Mouse (Mus musculus): ENCODE results near the gene Ube2u. TPM values are rescaled to one million over a fixed set of nuclear protein-coding genes. Genes with fewer than 3 reads are reported as not detected.
A peak's percentile ranks its signal among the peaks of the same experiment; 100 is the strongest.

Gene Ube2u
- polyA plus RNA-seq, 1 experiment = 0.18 TPM

DNA sequence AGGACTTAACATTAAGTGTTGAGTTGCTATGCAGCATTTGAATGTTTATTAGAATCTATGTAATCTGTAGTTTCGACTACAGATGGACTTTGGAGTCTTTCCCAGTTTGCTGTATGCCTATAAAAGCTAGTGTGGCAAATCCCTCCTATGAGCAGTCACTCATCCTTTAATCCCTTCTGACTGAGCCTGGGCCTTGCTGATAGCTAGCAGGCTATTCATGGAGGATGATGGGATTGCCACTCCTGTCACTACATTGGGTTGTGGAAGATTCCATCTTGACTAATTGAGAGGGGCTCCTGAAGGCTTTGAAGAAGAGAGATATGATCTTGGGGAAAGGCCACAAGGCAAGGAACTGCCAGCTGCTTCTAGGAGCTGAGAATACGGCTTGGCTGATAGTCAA is 74.6 kb downstream of the Ube2u start:
- TF ChIP-seq POLR2A (IDR thresholded peaks at IDR 0.05; ENCODE audit: borderline replicate concordance, extremely low read depth, insufficient read depth, insufficient read length, poor library complexity, severe bottlenecking) = no peak
- no peak for TF ChIP-seq CTCF (IDR thresholded peaks at IDR 0.05; ENCODE audit: borderline replicate concordance, extremely low read depth, insufficient read depth, insufficient read length)
- peak; percentile 51 for DNase-seq (ENCODE audit: low read depth)

DNA sequence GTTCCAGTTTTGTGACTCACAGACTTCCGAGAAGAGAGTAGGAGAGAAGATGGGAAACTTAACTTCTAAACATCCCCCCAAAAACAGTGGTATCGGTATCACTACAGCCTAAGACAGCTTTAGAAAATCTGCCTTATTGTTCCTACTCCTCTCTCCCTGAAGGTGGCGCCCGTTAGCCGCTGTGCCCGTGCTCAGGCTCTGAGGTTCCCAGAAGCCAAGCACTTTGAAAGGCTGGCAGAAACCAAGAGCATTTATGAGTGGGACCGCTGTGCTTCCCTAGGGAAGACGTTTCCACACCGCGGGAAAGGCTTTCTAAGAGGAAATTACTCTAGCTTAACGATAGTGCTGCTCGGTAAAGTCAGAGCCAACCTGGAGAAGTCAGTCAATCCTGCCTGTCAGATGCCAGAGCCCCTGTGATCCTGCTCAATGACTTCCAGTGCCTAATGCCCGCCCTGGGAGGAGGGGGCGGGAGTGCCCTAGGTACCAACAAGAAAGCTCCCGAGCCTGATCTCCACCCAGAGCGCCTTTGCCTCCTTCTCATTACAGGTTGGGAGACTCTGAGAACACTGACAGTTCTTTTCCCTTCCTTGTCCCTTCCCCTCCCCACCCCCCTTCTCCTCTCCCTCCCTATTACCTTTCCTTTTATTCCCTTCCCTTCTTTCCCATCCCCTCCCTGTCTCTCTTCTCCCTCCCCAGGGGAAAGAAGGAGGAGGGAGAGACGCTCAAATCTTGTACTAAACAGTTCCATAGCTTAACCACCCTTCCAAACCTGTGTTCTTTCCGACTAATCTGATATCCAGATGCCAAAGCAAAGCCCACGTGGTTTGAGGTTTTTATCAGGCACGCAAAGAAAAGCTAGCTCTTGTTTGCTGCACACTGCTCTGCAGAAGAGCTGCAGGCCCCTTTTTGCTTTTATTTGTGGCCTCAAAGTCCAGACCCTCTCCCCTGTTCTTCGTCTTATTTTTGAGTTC is 109.9 kb downstream of the Ube2u start:
- TF ChIP-seq CTCF (IDR thresholded peaks at IDR 0.05; ENCODE audit: borderline replicate concordance, extremely low read depth, insufficient read depth, insufficient read length) (peak; percentile 93), POLR2A (IDR thresholded peaks at IDR 0.05; ENCODE audit: borderline replicate concordance, extremely low read depth, insufficient read depth, insufficient read length, poor library complexity, severe bottlenecking) (no peak)
- peak; percentile 95 for DNase-seq (ENCODE audit: low read depth)

DNA sequence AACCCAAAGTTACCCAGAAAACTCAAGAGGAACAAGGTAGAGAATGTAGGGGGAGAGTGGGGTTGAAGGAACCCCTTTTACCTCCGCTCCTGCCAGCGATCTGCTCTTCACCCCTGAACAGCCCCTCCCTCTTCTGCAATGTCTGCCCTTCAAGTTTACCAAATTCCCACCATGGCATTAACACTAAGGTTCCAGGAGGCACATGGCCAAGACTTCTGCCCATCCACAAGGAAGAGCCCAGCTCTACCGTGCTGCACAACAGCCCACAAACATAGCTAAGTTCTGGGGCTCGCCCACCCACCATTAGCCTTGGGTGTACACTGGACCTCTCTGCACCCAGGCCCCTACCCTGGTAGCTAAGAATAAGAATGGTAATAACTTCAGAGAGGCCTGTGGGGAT is 117.1 kb downstream of the Ube2u start:
- DNase-seq (ENCODE audit: low read depth) = no peak
- no peak for TF ChIP-seq CTCF (IDR thresholded peaks at IDR 0.05; ENCODE audit: borderline replicate concordance, extremely low read depth, insufficient read depth, insufficient read length)
- no peak for TF ChIP-seq POLR2A (IDR thresholded peaks at IDR 0.05; ENCODE audit: borderline replicate concordance, extremely low read depth, insufficient read depth, insufficient read length, poor library complexity, severe bottlenecking)

DNA sequence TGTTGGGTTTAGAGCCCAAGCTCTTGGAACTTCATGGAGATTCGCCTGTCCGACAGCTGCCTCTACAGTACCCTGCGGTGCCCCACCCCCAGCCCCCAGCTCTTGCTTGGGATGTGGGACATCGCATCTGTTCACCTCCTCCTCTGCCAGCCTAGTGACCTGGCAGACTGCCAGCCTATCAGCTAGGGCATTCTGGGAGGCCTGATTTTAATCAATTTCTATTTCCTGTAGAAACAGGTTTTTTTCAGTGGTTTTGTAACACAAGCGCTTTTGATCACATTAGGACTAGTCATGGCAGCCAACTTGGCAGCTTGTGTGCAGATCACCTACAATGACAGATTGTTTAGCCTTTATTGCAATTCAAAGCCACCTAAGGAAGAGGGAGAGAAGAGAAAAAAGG is 118.0 kb downstream of the Ube2u start:
- peak; percentile 89 for DNase-seq (ENCODE audit: low read depth)
- TF ChIP-seq CTCF (IDR thresholded peaks at IDR 0.05; ENCODE audit: borderline replicate concordance, extremely low read depth, insufficient read depth, insufficient read length) (no peak), POLR2A (IDR thresholded peaks at IDR 0.05; ENCODE audit: borderline replicate concordance, extremely low read depth, insufficient read depth, insufficient read length, poor library complexity, severe bottlenecking) (no peak)

DNA sequence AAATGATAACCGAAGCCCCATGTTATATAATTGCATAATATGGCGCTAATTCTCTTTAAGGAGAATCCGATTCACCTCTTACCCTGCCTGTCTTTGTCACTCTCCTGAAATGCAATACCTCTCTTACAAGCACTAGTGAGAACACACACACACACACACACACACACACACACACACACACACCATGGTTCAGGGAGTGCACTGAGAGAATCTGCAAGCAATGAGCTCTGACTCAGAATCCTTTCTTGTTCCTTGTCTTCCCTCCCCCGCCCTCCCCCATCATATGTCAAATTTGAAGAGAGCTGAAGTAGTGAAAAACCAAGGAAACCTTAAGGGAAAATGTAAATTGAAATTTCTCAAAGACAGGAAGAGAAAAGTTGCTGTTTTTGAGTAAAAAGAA is 118.4 kb downstream of the Ube2u start:
- peak; percentile 66 for DNase-seq (ENCODE audit: low read depth)

More for the DNA sequence above, 118.4 kb downstream of the Ube2u start:
- TF ChIP-seq CTCF (IDR thresholded peaks at IDR 0.05; ENCODE audit: borderline replicate concordance, extremely low read depth, insufficient read depth, insufficient read length) (no peak), POLR2A (IDR thresholded peaks at IDR 0.05; ENCODE audit: borderline replicate concordance, extremely low read depth, insufficient read depth, insufficient read length, poor library complexity, severe bottlenecking) (no peak)

Measured in brain, embryonic 14.5 days (tissue).